Mouse (Mus musculus): ENCODE measurements around the gene H6pd.

H6pd gene

GRCm38 (mm10) chr4:150019741-150020380 is 11.0 kb upstream of the H6pd start:
- DNase-seq = no peak

- DNase-seq = no peak
Observed at GRCm38 (mm10) chr4:150015436-150015835, 6.6 kb upstream of the H6pd start.

- DNase-seq = no peak
Observed at GRCm38 (mm10) chr4:150014378-150015091, 5.7 kb upstream of the H6pd start.

- DNase-seq = no peak
Observed at GRCm38 (mm10) chr4:150013805-150014204, 5.0 kb upstream of the H6pd start.

- DNase-seq = no peak
Observed at GRCm38 (mm10) chr4:150013186-150013690, 4.4 kb upstream of the H6pd start.

DNA sequence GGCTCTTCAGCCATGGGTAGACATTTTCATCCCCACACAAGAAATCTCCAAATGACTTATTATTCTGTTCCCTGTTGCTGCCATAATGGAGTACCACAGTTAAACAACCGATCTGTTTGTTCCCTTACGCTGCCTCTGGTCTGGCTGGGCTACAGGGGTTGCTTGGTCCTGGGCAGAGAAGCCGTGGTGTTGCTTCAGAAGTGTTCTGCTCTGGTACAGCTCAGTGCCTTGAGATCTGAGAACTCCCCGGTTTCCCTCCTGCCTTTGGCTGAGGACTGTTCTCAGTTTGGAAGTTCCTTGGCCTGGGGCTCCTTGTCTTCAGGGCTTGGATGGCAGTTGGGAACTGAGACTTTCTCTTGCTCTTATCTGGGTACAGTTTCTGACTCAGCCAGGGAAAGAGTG is 3.5 kb upstream of the H6pd start:
- DNase-seq = no peak

GRCm38 (mm10) chr4:150011564-150012321 is 2.9 kb upstream of the H6pd start:
- DNase-seq = no peak

DNA sequence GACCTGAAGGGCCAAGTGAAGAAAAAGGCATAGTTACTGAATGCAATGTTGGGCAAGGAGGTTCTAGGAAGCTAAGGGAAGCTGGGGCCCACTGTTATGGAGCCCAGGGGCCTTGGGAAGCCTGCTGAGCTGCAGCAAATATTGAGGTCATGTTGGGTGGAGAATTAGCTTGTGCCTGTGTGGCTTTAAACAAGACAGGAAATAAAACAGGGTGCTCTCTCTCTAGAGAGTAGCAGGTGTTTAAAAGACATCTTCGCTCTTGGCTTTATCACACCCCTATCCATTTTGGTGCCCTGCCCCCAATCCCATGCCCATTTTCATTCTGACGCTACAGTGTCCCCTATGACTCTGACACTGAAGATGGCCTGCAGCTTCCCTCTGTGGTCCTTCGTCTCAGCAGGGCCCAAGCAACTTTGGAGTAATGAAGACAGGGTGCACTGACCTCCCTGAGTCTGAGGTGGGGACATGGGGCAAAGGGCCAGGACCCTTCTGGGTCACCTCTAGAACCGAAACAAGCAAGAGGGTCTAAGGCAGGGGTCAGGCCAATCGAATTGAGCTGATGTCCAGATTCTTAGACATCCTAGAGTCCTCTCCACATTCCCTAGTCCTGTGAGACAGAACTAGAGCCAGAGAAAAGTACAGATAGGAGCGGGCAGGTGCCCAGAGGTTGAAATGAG is 1.4 kb upstream of the H6pd start:
- DNase-seq = no peak

DNA sequence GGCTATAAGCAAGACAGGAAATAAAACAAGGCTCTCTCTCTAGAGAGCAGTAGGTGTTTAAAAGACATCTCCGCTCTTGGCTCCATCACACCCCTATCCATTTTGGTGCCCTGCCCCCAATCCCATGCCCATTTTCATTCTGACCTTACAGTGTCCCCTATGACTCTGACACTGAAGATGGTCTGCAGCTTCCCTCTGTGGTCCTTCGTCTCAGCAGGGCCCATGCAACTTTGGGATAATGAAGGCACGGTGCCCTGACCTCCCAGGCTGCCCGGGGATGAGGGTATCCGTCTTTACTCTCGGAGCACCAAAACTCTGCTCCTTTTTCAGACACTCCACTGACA is 736 bp upstream of the H6pd start:
- DNase-seq = no peak

GRCm38 (mm10) chr4:150008325-150008852 is 434 bp downstream of the H6pd start:
- DNase-seq = peak; percentile 88

- DNase-seq = no peak
Observed at GRCm38 (mm10) chr4:150007444-150007843, 1.4 kb downstream of the H6pd start.

DNA sequence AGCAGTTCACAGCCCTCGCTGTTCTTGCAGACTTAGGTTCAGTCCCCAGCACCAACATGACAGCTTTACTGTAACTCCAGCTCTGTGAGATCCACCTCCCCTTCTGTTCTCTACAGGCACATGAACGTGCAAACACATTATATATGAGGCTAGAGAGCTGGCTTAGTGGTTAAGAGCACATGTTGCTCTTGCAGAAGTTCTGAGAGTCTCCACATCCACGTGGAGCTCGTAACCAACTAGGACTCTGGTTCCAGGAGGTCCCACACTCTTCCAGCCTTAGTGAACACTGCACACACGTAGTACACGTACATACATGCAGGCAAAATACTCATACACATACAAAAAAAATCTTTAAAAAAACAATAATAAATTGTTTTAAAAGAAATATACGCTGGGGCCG is 1.8 kb downstream of the H6pd start:
- no peak for DNase-seq

DNA sequence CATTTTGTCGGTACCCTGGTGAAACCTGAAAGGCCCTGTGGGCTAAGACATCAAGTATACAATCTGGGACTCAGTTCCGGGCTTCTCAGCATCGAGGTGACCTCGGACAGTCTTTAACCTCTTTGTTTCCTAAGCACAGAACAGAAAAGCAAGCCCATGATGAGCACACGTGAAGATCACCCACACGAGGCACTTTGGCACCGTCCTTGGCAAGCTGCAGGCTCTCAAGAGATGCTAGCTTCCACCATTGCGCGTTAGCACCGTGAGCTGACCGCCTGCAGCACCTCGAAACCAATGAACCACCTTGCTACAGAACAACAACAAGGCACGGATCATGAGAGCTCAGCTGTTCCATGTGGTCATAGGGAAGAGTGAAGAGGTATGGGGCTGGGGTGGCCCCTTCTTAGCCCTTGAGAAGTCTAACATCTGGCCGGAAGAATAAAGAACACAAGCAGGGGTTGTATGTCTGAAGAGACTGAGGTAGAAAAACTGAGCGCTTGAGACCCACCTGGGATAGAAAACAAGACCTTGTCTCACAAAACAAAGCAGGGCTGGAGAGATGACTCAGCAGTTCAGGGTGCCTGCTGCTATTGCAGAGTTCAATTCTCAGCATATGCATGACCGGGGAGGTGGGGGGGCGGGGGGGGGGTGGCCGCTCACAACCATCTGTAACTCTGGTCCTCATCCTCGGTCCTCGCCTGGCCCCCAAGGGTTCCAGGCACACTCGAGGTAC is 2.5 kb downstream of the H6pd start:
- no peak for DNase-seq

DNA sequence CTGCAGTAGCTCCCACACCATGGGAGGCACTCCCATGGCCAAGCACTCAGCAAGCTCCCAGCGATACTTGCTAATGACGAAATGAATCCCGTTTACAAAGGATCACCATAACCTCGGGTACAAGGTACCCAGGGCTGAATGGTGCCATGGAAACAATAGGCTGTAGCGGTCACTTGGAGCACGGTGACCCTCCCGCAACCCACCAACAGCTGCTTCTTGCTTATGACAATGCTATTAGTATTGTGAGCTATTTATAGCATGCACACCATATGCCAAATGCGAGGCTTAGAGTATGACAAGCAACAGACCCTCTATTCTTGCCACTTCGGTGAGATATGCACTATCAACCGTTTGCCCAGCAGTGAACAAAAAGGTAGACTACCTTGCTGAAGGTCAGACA is 3.6 kb downstream of the H6pd start:
- DNase-seq = no peak

- no peak for DNase-seq
Observed at GRCm38 (mm10) chr4:150003641-150004040, 5.2 kb downstream of the H6pd start.

GRCm38 (mm10) chr4:150003021-150003580 is 5.7 kb downstream of the H6pd start:
- DNase-seq = peak; percentile 80

GRCm38 (mm10) chr4:150002021-150002528 is 6.7 kb downstream of the H6pd start:
- peak; percentile 87 for DNase-seq

DNA sequence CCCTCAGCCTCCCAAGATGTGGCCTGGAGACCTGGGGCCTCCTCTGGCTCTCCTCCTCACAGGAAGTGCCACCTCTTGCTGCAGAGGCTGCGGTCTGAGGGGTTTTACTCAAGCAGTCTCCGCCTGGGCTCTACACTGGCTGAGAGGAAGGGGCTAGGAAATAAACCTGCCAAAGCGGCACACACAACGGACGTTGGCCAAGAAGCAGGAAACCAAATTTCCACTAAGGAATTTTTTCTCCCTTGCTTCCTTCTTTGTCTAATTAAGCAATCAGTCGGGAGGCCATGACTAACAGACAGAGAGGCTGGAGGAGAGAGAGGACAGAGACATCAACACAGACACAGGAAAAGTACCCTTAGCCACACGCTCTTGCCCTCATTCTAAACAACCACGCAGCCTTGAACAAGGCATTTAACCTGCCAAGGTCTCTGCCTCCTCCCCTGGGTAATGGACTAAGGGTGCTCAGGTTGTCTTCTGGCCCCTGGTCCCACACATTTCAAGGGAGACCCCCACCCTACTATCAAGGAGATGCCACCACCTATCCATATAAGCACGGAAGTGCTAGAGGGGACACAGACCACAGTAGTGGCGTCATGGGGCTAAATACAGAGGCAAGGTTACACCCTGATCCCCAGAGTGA is 7.5 kb downstream of the H6pd start:
- DNase-seq = peak; percentile 31

- peak; percentile 34 for DNase-seq
Observed at GRCm38 (mm10) chr4:149999931-150000555, 8.8 kb downstream of the H6pd start.

- DNase-seq = peak; percentile 79
Observed at GRCm38 (mm10) chr4:149999510-149999900, 9.3 kb downstream of the H6pd start.
